Mouse (Mus musculus) urinary bladder, postnatal 25 days (tissue): ENCODE results near the gene E2f4.

Experiments
- DNase-seq: peaks from one replicate; pipeline ENCODE4 v3.0.0; 2022; ENCODE audit warnings: low spot score

The E2f4 gene

DNA sequence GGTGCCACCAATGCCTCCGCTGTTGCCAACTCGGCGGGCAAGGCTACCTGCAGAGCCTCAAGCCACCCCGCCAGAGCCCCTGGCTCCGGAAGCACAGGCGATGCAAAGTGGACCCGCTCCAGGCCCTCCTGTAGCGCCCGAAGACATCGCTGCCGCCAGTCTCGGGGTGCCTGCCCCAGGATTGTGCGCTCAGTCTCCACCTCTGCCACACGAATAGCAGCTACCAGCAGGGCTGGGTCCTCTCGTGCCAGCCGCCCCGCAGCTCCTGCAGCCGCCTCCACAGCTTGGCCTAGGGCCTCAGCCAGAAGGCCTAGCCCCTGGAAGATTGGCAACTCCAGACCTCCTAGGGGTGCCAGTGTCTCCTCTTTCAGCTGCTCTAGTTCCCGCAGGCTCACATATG, 4.1 kb upstream of the E2f4 start:
- DNase-seq = no peak

DNA sequence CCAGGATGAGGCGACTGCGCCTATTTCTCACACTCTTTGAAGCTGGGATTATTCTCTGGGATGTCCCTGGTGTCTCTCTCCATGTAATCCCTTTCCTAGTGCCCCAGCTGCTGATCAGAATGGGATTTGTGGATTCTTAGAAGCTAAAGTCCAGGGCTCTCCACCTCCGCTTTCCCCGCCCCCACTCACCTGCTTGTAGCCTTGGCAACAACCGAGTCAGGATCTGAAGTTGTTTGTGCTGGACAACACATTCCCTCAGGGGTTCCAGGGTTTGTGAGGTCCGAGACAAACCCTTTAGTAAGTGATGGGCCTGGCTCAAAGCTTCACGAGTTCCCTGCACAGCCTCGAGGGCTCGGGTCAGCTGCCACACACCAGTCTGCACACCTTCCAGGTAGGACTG, 2.7 kb upstream of the E2f4 start:
- no peak for DNase-seq

DNA sequence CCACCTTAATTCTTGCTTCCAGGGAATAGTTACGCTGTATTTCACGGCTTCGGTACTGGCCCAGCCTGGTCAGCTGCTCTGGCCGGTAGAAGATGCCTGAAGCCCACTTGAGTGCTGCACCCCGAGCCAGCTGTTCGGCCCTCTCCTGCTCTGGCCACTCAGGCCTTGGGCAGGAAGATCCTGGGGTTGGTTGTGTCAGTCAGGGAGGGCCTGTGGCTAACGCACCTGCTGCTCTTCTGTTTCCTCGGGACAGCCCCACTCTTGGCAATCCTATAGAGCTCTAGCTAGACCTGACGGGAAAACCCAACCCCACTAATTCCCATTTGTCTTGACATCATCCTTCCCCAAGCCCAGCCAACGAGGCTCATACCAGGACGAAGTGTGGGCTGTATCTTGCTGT, 2.2 kb upstream of the E2f4 start:
- no peak for DNase-seq

DNA sequence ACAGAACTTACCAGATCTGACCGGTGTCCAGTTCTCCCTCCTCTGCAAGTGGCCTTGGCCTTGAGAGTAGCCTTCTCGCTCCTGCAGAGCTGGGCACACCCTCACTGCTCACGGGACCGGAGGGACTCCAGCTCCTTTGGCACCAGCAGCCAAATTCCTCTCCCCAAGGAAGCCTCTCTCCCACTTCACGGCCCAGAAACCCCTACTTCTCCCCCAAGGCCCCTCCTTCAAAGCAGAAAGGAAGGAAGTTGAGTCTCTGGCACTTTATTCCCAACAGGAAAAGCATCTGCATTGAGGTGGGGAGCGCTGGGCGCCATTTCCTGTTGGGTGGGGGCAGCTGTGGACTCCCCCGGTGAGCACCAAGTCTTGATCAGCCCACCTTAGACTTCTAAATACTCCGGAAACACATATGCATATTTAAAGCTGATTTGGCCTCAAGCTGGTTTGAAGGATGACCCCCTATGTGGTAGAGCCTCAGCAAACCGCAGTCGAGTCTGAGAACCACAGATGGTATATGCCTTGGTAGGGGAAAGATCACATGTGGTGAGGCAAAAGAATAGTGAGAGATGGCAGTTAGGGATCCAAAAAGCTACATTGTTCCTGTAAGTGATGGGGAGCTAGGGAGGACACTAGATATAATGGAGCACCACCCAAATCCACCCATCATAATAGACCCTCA, 1.4 kb upstream of the E2f4 start, which contains the start of gene Exoc3l:
Gene Exoc3l, minus strand, starts transcription at position 207 of the 679 bp plus-strand sequence.
- no peak for DNase-seq

DNA sequence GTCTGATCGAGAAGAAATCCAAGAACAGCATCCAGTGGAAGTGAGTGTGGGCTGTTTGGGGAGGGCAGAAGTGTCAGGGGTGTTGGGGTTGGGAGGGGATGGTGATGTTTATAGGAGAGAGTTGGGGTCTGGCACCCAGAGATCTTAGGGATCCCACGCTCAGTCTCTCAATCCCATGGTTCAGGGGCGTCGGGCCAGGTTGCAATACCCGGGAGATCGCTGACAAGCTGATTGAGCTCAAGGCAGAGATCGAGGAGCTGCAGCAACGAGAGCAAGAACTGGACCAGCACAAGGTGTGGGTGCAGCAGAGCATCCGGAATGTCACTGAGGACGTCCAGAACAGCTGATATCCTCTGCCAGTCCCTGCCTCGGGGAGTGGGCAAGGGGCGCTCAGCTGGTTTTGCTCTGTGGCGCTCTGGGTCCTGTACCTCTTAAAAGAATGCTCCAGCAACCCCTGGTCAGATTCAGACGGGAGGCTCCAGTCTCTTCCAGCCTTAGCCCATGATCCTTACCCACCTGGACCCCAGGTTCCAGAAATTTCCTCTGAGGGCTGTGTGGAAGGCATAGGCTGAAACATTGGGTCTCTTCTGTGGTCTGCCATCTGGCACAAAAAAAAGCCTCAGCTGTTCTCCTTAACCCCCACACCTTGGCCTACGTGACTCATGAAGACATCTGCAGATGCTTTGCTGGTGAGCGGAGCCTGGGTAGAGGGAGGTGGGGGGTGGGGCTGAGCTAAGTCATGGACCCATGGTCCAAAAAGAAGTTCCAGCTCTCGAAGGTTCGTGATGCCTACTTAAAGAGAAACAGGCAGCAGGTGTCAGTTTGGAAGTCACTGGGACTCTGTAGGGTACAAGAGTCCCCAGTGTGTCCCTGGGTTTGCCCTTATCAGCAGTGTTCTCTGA, 1.1 kb downstream of the E2f4 start:
- no peak for DNase-seq

DNA sequence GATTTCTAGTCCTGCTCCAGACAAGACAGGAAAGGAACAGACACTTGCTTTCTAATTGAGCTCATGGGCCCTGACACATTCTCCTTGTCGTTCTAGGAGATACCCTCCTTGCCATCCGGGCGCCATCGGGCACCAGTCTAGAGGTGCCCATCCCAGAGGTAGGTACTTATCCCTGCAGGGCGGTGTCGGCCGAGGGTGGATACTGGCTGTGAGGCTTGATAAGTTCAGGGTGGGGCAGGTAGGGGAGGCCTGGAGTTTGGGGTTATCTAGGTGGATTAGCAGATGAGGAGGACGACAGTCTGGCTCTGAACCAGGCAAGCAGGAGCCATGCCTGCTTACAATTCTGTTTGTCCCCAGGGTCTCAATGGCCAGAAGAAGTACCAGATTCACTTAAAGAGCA, 2.5 kb downstream of the E2f4 start:
- no peak for DNase-seq

DNA sequence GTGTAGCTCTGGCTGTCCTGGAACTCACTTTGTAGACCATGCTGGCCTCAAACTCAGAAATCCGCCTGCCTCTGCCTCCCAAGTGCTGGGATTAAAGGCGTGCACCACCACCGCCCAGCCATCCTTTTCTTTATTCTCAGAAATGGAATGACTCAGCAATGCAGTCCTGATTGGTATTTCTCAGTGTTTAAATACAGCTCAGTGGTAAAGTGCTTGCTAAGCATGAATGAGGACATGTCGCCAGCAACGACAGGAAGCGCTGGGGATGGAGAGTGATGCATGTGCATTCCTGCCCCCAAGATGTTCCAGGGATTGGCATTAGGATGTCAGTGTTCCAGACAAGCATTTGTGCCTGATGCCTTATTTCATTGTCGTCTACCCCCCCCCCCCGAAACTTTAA, 5.9 kb downstream of the E2f4 start:
- no peak for DNase-seq

DNA sequence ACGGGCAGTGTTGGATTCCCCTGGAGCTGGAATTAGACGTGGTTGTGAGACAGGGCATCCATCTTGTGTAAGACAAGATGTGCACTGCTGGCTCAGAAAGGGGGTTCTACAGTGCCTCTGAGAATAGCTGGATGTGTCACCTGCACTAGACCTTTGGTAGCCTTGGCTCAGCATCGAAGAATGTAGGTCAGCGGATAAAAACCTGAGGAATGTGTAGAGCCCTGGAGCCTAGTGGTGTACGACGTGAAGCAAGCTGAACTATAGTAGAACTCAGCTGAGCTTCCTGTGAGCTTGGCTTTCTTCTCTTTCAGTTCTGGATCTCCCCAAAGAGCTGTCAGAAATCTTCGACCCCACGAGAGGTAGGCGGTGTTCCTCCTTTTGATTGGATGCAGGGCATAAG, 6.4 kb downstream of the E2f4 start:
- no peak for DNase-seq

DNA sequence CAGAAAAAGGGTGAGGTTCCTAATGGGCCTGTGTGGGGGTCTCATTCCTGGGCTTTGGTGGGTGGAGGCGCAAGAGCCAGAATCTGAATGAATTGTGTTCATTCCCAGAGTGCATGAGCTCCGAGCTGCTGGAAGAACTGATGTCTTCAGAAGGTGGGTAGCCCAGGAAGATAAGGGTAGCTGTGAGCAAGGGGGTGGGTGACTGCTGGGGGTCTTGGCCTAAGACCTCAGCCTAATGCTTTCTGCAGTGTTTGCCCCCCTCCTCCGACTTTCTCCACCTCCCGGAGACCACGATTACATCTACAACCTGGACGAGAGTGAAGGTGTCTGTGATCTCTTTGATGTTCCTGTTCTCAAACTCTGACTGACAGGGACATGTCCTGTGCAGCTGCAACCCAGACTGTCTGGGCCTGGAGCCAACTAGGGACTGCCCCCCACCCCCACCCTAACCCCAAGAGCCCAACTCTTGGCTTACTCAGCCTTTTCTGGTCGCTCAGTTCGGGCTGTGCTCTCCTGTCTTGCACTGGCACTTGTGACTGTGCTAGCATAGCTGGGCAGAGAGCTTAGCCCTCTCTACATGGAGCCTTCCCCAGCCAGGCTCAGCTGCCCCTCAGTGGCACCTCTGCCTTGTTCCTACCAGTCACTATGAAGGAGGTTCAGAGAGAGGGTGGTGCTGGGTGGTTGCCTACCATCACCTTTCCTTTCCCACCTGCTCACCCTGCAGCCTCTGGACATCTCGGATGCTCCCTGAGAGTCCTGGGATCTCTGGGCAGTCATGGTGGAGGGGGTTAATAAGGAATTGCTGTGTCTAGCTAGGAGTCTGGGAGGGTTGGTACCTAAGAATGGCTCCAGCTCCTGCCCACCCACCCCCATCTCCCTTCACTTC, 7.1 kb downstream of the E2f4 start:
- no peak for DNase-seq

DNA sequence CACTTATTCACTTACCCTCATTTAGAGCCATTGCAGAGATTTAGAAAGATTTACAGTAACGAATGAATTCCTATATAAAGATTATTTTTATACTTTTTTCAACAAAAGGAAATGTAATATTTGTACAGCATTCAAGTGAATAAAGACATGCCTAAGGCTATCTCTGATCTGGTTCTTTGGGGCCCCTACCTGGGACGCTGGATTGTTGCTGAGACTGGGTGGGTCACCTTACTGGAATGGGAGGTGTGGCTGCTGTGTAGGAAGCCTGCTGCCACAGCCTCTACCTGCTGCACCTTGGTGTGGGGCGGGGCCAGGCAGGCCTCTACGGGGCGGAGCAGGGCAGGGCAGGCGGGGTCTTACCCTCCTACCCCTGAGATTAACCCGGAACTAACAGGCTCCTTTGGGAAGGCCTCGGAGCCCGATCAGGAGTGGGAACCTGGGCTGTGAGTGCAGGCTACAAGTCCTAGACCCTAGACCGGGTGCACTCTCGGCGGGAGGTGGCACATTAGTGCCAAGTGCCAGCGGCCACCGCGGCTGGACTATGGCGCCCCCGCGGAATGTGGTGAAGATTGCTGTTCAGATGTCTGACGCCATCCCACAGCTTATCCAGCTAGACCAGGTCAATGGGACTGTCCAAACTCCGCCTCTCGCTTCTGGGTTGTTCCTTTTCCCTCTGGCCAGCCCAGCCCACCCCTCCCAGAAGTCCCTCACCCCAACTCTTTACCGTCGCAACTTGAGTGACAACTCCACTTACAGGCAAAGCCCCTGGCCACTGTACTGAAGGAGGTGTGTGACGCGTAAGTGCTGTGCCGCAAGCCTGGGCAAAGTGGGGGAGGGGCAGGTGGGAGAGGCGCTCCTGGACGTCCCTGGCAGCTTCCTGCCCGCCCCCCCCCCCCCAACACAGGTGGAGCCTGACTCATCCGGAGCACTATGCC, 8.0 kb downstream of the E2f4 start, which contains the start of gene Elmo3:
Gene Elmo3, plus strand, starts transcription at position 391 of the 935 bp plus-strand sequence.
- DNase-seq = peak; percentile 69

DNA sequence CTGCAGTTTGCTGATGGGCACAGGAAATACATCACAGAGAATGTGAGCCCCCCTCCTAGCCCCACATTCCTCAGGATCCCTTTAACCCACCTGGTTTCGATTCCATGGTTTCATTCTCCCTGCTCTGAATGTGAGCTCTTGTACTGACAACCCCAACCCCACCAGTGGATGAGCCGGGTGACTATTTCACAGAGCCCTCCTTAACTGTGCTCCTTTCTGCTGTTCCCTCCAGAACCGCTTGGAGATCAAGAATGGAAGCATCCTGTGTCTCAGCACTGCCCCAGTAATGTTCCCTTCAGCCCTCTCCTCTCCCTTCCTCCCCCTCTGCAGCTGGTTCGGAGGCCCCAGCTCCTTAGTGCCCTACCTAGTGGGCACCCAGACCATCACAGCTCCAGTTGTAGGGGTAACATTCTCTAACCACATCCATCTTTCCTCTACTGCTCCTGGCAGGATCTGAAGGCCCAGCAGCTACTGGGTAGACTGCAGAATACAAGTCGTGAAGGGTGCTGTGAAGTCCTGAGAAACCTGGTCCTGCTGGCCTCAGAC, 8.8 kb downstream of the E2f4 start:
- DNase-seq = no peak

DNA sequence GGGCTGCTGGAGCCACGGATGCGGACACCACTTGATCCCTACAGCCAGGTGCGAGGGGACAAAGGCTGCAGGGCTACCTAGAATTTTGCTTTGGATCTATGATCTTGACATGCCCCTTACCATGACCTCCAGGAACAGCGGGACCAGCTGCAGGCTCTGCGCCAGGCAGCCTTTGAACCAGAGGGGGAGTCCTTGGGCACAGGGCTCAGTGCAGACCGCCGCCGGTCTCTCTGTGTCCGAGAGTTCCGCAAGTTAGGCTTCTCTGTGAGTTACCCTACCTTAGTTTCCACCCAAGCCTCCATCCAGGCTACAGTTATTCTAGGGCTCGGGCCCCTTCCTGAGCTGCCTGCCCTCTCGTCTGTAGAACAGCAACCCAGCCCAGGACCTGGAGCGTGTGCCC, 10.2 kb downstream of the E2f4 start:
- DNase-seq = no peak

DNA sequence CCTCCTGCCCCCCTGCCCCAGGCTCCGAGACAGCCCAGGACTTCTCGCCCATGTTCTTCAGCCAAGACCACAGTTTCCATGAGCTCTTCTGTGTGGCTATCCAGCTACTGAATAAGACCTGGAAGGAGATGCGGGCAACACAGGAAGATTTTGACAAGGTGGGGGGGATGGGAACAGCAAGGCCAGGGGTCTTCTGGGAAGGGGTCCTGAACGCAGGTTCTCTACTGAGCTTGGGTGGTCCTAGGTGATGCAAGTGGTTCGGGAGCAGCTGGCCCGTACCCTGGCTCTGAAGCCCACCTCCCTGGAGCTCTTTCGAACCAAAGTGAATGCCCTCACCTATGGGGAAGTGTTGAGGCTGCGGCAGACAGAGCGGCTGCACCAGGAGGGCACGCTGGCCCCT, 11.0 kb downstream of the E2f4 start:
- DNase-seq = no peak

DNA sequence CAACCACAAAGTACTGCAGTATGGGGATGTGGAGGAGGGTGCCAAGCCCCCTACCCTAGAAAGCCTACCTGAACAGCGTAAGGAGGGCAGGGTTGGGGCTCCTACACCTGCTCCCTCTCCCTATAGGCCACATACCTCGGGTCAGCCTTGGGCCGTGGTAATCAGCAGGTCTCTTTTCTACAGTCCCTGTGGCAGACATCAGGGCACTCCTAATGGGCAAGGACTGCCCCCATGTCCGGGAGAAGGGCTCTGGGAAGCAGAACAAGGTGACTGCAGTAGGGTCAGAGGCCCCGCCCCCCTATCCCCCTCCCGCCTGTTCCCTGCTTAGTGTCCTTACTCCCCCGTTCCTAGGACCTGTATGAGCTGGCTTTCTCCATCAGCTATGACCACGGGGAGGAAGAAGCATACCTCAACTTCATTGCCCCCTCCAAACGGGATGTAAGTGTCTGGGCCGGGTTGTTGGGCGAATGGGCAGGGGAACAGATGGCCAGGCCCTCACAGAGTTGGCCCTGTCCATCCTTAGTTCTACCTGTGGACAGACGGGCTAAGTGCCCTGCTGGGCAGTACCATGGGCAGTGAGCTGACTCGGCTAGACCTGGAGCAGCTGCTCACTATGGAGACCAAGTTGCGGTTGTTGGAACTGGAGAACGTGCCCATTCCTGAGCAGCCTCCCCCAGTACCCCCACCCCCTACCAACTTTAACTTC, 11.8 kb downstream of the E2f4 start:
- no peak for DNase-seq

DNA sequence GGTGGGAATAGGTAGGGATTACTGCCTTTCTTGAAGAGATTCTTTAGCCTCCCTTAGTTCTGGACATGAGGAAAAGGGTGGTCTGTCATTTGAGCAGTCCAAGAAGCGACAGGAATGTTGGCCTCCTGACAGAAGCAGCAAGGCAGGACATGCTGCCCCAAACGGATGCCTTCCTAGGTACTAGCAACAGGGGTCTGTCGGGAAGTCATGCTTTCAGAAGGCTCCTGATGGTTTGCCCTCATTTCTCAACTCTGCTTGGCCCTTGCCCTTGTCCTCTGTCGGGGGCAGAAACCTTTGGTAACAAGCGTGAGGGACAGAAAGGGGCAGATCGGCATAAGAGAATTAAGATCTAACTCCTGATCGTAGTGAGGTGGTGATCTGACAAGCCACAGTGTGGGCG, 12.7 kb downstream of the E2f4 start:
- no peak for DNase-seq

DNA sequence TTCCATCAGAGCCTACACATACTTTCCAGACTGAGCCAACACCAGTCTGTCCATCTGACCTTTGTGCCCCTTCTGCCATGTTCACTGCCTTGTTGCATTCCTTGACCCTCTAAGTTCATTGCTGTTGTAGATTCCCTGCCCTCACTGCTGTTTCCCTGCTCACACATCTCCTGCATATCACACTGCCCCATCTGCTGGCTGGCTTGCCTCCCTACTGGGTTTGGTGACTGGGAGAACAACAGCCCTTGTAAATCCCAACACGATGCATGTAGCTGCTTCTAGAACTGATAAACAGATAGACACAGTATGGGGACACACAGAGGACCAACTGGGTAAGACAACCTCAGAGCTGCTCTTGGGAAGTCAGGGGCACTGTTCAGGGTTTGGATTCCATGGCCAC, 14.3 kb downstream of the E2f4 start:
- no peak for DNase-seq

DNA sequence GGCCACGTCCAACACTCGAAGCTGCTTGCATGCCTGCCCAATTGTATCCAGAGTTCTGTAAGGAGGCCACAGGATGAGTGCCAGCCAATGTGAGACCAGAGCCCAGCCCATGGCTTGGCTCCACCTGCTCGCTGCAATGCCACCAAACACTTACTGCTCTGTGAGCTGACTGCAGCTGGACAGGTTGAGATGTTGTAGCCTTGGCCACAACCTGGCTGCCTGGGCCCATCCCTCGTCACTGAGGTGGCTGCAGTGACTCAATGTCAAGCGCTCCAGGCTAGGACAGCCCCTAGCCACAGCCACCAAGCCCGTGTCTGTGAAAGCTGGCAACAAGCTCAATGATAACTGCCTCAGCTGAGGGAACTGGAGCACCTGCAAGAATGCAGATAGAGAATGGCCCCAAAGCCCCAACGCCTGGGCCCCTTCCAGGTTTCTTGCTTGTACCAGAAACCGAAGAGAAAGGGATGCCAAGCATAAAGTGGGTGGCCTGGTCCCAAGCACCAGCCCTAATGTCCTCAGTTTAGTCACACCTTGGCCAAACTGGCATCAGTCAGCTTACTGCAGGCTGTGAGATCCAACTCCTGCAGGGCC, 15.5 kb downstream of the E2f4 start:
- no peak for DNase-seq

DNA sequence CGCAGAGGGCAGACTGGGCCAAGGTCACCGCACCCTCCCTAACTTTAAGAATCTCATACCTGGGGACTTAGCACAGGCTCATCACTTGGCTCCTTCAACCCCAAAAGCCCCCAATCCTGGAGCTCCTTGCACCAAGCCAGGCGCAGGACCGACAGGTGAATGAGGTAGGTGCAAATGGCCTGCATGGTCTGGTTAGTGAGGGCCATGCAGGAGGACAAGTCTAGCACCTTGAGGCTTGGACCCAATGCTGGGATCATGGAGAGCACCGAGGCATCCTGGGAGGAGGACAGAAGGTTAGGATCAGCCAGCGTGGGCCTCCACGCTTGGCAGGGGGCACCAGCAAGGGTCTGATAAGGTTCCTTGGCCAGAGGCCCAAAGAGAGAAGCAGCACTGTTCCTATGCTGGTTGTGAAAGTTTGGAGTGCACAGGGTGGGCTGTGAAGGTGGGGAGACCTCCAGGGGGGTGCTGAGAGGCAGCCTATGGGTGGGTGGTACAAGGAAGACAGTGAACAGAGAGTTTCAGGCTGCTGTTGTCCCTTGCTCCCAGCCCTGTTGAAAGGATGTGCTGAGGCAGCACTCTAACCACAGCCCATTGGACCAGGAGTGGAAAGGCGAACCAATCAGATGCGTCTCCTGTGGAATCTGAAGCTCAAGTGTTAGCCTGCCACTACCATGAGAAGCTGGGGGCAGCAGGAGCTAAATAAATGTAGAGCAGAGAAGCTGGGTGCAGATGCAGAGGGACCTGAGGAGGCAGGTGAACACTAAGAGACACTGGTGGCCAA, 16.3 kb downstream of the E2f4 start:
- DNase-seq = no peak
